Mouse (Mus musculus): ENCODE data around the gene Esrrg.

DNA sequence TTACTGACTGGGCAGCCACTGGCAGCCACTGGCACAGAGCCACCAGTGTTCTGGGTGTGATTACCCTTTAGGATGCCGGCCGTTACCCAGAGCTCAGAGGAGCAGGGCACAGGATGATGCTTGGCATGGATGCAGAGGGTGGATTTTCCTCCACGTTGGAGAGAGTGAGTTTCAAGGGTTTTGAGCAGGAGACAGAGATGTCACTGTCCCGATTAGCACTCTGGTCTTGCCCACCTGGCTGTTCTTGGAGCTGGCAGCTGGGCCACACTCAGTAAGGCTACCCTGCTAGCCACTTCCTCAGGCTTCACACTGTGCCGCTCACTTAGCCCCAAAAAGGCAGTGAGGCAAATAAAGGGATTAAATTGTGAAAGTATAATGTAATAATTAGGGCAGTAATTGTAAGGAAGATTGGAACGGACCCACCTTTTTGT is 438.1 kb downstream of the Esrrg start:
- TF ChIP-seq CTCF (IDR thresholded peaks at IDR 0.05), result no peak
- TF ChIP-seq POLR2A (IDR thresholded peaks at IDR 0.05; ENCODE audit: insufficient read depth, low read depth, low read length), result no peak
- no peak for TF ChIP-seq EP300 (IDR thresholded peaks at IDR 0.05; ENCODE audit: insufficient read depth, low read depth, low read length)
